Mouse (Mus musculus) granulocyte monocyte progenitor cell, adult 5-6 weeks (primary cell): ENCODE results near the gene Tuba3a. TPM values are rescaled to one million over a fixed set of nuclear protein-coding genes. Genes with fewer than 3 reads are reported as not detected.

ENCODE experiments used
- ATAC-seq: replicated peaks from 2 replicates; pipeline ENCODE4 v1.8.0; 2016; ENCODE audit warnings: mild to moderate bottlenecking, moderate TSS enrichment, inconsistent platforms; ENCODE audit not compliant: poor library complexity, severe bottlenecking
- total RNA-seq, 2 experiments: library from RNA; stranded (forward) in 1 of 2; stranded (reverse) in 1 of 2; fragments of 200-712, 200-1000 nt in 1 of 2; fragments of >200 nt in 1 of 2; fragmentation: Nextera tagmentation in 1 of 2; gene quantifications; 2 replicates each; pipeline ENCODE4 v1.2.3; 2014 to 2017

Tuba3a gene
- total RNA-seq (2014; fragmentation: Nextera tagmentation), result not detected in 2 replicates
- total RNA-seq (2017), result not detected in 2 replicates

DNA sequence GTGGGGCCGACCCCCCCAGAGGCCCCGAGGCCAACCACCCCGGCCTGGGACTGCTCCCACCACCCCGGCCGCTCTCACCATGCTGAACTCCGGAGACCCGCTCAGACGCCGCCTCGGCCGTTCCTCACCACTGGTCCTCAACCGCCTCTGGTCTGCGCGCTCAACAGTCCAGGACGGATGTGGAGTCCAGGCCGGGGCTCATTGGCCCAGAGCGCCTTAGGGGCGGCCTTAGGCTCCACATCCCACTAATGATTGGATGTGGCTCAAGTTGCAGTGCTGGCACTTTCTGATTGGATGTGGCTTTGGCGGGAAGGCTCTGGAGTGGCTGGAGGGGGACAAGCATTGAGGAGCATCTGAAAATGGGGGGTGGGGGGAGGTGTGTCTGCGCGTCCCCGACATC lies at the start of gene Tuba3a:
Gene Tuba3a, minus strand, starts transcription at position 153 of the 400 bp plus-strand sequence.
- no peak for ATAC-seq

DNA sequence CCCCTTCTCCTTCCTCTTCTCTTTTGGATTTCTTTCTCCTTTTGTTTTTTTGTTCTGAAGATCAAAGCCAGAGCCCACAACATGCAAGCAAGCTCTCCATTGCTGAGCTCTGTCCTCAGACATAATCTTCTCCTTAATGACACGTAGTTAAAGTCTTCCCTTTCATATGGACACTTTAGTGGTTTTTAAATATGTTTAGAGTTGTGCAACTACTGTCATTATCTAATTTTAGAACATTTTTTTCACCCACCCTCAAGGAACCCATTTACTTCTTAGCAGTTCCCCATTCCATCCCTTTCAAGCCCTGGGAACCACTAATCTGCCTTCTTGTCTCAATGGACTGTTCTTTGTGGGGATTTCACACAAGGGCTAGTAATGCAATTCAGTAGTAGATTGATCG lies 48.5 kb upstream of the Tuba3a start:
- peak; percentile 50 for ATAC-seq

DNA sequence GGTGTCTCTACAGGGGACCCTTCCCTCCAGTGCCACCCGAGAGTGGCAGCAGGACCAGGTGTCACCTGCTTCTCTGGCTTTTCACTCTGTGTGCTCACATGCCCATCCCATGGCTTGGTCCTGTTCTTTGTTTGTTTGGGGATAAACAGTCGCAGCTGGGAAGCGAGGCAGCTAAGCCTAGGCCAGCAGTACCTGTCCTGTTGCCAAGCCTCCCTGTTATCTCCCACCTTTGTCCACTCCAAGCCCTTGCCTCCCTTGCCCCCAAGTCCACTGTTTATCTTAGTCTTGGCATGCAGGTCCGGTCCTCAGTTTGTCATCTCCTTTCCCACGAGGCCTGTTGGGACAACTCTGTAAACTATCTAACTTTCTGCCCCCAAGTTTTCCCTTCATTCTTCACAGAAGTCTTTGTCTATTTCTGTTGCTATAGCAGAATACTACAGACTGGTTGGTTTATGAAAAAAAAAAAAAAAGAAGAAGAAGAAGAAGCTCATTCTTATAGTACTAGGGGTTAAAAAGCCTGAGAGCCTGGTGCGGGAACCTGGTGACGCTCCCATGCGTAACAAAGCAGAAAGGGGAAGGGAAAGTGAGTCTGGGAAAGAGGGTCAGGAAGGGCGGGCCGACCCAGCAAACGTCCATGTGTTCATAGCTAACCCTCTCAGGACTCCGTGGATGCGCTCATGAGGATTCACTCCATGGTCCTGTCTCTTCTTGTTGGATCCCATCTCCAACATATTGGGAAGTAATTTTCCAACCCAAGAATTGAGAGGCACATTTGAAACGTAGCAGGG lies 47.5 kb upstream of the Tuba3a start:
- peak; percentile 76 for ATAC-seq

DNA sequence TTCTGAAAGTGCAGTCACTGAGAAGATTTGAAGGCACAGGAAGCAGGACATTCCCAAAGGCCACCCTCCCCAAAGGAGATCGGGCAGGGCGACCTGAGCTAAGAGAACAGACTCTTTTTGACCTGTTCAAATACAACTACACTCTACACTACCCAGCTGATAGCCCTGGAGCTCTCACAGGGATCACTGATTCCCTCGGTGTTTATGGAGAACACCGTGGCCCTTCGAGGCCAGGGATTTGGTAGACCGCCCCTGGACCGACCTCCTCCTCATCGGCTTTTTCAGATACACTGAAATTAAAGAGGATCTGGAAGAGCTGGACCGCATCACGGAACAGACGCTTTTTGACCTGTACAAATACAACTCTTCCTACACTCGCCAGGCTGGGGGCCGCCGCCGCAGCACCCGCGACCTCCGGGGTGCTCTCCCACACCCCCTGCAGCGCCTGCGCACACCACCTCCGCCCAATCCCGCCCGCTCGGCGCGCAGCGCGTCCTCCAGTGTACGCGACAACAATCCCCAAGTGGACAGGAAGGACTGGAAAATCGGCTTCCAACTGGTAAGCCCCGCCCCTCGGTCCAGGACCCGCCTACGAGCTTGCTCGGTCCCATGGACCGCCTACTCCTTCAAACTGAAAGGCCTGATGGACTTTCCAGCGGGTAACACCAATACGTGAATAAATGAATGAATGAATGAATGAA lies 44.9 kb upstream of the Tuba3a start:
- ATAC-seq, result peak; percentile 35

GRCm38 (mm10) chr6:125328243-125328642 lies 42.4 kb upstream of the Tuba3a start:
- peak; percentile 54 for ATAC-seq

DNA sequence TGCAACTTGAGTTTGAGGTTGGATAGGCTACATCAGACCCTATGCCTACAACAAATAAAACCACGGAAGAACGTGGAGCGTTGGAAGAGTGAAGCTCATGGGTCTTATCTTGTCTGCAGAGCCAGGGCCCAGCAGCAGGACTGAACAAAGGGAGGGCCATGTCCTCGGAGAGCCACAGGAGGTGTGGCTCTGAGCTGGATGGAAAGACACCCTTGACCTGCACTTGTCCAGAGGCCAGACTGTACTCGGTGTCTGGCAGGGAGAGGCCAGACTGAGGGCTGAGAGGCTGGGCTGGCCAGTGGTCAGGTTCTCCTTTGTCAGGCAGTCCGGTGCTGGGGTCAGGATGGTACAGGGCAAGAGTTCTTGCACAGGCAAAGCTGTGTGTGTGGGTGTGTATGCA lies 39.5 kb upstream of the Tuba3a start:
- ATAC-seq, result no peak

GRCm38 (mm10) chr6:125323547-125323946 lies 37.7 kb upstream of the Tuba3a start:
- ATAC-seq, result no peak

GRCm38 (mm10) chr6:125322794-125323193 lies 37.0 kb upstream of the Tuba3a start:
- no peak for ATAC-seq

DNA sequence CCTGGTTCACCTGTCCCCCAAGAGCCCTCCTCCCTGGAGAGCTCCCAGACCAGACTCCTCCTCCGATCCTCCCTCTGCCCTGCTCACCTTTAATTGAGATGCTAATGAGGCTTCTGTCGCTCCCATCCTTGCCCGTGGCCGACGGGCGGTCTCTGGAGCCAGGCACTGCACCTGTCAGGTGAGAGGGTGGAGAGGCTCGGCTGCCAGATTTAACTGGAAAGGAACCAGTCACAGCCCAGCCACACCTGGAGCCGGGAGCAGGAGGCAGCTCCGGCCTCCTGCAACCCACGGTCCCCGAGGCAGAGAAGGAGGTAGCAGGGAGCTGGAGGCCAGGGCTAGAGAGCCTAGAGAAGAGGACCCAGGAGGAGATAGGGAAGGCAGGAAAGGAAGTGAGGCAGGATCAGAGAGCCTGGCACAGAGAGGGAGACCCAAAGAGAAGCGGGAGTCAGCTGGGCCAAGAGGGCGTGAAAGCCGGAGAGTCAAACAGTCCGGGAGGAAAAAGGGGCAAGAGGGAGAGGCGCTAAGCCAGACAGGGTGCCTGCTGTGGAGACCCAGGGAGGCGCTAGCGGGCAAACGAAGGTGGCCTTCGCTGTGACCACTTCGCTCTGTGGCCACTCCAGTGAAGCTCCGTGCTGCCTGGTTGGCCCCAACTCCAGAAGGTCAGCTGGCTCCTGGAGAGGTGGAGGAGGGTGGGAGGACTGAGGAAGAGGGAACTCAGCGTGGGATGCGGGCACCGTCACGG lies 35.4 kb upstream of the Tuba3a start:
- peak; percentile 8; the same call in 1 of the 2 replicates for ATAC-seq

GRCm38 (mm10) chr6:125320323-125320722 lies 34.5 kb upstream of the Tuba3a start, which contains the start of gene Scnn1a:
TSS of gene Scnn1a (plus strand) at chr6:125320659.
- ATAC-seq, result no peak

GRCm38 (mm10) chr6:125319919-125320296 lies 34.1 kb upstream of the Tuba3a start:
- ATAC-seq, result no peak

- no peak for ATAC-seq
Observed at GRCm38 (mm10) chr6:125318981-125319918, 33.4 kb upstream of the Tuba3a start.

- ATAC-seq, result no peak
Observed at GRCm38 (mm10) chr6:125317077-125317476, 31.2 kb upstream of the Tuba3a start.

DNA sequence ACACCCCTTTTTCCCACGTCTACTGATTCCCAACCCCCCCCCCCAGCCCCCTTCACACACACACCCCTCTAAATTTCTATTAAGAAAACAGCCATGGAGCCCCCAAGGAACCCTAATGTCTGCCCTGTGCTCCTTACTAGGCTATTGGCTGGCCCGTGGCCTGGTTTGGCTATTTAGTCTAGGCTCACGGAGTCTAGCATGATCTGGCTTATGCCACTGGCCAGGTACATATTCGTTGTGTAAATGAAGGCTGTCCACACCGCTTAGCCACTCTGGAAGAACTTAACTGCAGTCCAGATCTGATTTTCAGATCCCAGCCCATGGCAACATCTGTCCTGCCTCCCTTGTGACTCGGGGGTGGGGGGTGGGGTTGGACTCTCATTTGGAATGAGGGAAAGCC lies 28.9 kb upstream of the Tuba3a start:
- ATAC-seq, result no peak

DNA sequence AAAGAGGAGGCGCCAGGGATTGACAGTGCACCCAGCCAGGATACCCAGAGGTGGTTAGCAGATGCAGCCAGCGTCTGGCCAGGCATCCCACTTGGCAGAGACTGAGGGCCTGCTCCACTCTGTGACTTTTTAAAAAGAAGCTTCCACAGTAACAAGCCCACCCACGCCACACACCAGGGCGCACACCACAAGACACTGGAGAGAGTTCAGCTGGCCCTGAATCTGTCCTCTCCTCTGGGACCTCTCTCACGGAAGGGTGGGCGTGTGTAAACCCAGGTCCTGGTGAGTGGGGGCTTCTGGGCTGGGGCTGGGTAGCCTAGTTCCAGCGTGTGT lies 28.4 kb upstream of the Tuba3a start:
- ATAC-seq, result peak; percentile 13

GRCm38 (mm10) chr6:125313546-125314230 lies 27.8 kb upstream of the Tuba3a start, which contains the start of gene Ltbr:
TSS of gene Ltbr (minus strand) at chr6:125313885.
- peak; percentile 97 for ATAC-seq

- no peak; the same call in 1 of the 2 replicates for ATAC-seq
Observed at GRCm38 (mm10) chr6:125312581-125313355, 26.9 kb upstream of the Tuba3a start.

- no peak for ATAC-seq
Observed at GRCm38 (mm10) chr6:125312171-125312570, 26.3 kb upstream of the Tuba3a start.
